Mouse (Mus musculus) monocyte, adult 2 months (primary cell): ENCODE measurements at regions not wholly inside any gene's neighbourhood (a gene's known extent, or its start where the extent isn't known, plus 50 kb on each side); places are given as distances from the start of the nearest gene placed in this dataset.
A peak's percentile ranks its signal among the peaks of the same experiment; 100 is the strongest.

ENCODE experiments used
- DNase-seq, 2 experiments: peaks; one replicate each; pipeline ENCODE4 v3.0.0; 2022; ENCODE audit warnings: low spot score in 2 of 2, low read depth in 1 of 2

GRCm38 (mm10) chr6:31213161-31213560 is 185.4 kb upstream of the Mkln1 start:
- no peak for DNase-seq

GRCm38 (mm10) chr6:31215661-31216060 is 182.9 kb upstream of the Mkln1 start:
- DNase-seq = no peak

GRCm38 (mm10) chr6:31216206-31217059 is 182.1 kb upstream of the Mkln1 start:
- peak in 1 of 2 experiments; percentile 85 for DNase-seq

GRCm38 (mm10) chr6:31217060-31217541 is 181.4 kb upstream of the Mkln1 start:
- DNase-seq = no peak

- no peak for DNase-seq
Observed at GRCm38 (mm10) chr6:31217641-31218138, 180.8 kb upstream of the Mkln1 start.

- DNase-seq = peak in 1 of 2 experiments; percentile 65
Observed at GRCm38 (mm10) chr6:31218139-31218750, 180.3 kb upstream of the Mkln1 start.

- no peak for DNase-seq
Observed at GRCm38 (mm10) chr6:31218880-31219279, 179.7 kb upstream of the Mkln1 start.

- no peak for DNase-seq
Observed at GRCm38 (mm10) chr6:31219736-31220135, 178.8 kb upstream of the Mkln1 start.

- DNase-seq = peak in 1 of 2 experiments; percentile 53
Observed at GRCm38 (mm10) chr6:31220184-31220931, 178.2 kb upstream of the Mkln1 start.

- DNase-seq = peak in 1 of 2 experiments; percentile 37
Observed at GRCm38 (mm10) chr6:31221490-31221889, 177.0 kb upstream of the Mkln1 start.

GRCm38 (mm10) chr6:31222024-31222579 is 176.4 kb upstream of the Mkln1 start:
- DNase-seq = no peak

GRCm38 (mm10) chr6:31227406-31227805 is 171.1 kb upstream of the Mkln1 start:
- DNase-seq = no peak

GRCm38 (mm10) chr6:31228061-31228460 is 170.5 kb upstream of the Mkln1 start:
- no peak for DNase-seq

- no peak for DNase-seq
Observed at GRCm38 (mm10) chr6:31231821-31232220, 166.7 kb upstream of the Mkln1 start.

- peak in 1 of 2 experiments; percentile 39 for DNase-seq
Observed at GRCm38 (mm10) chr6:31233252-31233993, 165.1 kb upstream of the Mkln1 start.

GRCm38 (mm10) chr6:31240051-31240450 is 158.5 kb upstream of the Mkln1 start:
- DNase-seq = no peak

GRCm38 (mm10) chr6:31250526-31250925 is 148.0 kb upstream of the Mkln1 start:
- DNase-seq = no peak

GRCm38 (mm10) chr6:31253251-31253935 is 145.1 kb upstream of the Mkln1 start:
- peak in 1 of 2 experiments; percentile 39 for DNase-seq

- DNase-seq = no peak
Observed at GRCm38 (mm10) chr6:31260645-31261345, 137.7 kb upstream of the Mkln1 start.
